Mouse (Mus musculus) brain, embryonic 18.5 days (tissue): ENCODE data around the gene Rnf43.

Experiments
- DNase-seq: peaks from one replicate; pipeline ENCODE4 v3.0.0-alpha.2; 2012; ENCODE audit warnings: low read depth, low spot score

The Rnf43 gene

DNA sequence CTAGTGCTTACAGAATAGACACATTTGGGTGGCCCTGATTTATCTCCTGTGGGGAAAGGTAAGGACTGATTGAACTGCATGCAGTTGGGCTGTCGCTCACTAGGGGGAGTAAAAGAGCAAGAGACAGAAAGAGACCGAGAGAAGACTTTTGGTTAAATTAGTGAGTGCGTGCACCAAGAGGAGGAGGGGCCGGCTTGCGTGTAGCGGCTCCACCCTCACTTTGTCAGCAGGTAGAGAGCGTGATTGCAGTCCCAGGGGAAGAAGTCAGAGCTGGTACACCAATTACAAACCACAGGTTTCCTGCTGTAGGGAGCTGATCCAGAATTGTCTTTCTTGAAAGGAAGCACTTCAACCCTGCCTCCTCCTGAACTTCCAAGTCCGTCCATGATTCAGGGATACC lies at the start of gene Rnf43:
Rnf43 (plus strand) TSS at position 316 of the 400 bp plus-strand sequence.
- DNase-seq: peak; percentile 58

DNA sequence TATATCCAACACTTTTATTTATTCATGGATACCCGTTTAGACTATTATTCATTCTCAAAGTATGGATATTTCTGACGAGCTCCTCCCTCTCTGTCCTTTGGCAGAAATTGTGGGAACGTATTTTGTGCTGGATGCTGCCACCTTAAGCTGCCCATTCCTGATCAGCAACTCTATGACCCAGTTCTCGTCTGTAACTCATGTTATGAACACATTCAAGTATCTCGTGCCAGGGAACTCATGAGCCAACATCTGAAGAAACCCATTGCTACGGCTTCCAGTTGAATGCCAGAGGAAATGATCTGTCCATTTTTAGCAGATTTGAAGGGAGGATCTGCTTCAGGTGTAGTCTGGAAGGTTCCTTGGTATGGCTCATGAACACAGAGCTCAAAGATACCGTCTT lies 48.5 kb upstream of the Rnf43 start:
- DNase-seq: no peak

DNA sequence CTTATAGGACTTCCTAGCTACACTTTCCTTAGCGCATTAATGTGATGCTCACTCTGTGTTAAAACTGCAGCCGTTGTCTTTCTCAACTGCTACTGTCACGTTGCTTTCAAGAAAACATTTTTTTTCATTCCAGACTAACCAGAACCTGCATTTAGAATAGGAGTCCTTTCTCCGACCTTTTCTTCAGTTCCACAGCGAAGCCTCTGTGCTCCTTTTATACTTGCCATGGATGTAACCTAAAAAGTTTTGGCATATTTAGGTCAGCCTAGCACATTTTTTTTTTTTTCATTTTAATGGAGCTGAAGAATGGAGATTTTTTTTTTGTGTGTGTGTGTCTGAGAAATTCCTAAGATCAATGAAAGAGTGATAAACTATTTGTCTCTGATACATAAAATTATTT lies 47.0 kb upstream of the Rnf43 start:
- no peak for DNase-seq

DNA sequence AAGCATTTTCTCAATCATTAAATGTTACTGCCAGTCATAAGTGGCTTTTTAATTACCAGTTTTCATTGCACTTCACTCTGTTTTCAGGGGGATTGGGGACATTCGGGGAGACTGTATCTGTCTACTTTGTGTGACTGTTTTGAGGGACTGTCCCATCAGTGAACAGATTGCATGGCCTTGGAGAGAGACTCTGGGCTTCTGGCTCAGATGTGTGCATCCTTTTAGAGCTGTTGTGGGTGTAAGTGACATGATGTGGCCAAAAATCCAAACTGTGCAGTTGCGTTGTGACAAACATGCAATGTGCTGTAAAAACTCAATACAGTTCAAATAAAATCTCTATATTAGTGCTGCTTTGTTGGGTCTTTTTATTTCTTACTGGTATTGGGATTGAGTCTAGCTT lies 46.6 kb upstream of the Rnf43 start:
- no peak for DNase-seq

DNA sequence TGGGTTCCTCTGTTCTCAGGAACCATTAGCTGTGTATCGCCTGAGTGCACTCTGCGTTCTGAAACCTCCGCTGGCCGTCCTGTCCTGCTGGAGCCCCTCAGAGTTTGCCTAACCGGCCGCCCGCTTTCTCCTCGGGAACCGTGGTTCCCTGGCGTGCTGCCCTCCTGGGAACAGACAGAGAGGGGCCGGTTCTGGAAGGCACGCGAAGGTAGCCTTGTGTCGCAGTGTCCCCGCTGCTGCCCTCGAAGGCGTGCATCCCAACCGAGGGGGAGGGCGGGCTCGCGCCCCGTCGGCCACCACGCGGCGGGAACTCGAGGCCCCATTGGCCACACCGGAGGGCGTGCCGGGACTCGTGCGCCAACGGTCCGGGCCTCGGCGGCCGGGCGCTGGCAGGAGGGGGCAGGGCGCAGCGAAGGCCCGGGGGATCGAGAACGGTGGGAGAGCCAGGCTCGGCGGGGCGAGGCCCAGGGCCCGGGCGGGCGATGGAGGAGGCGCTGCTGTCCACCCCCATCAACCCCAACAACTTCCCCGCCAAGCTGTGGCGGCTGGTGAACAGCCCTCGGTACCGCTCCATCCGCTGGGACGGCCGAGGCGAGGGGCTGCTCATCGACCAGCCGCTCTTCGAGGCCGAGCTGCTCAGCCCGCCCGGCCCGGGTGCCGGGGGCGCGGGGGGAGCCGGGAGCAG lies 45.6 kb upstream of the Rnf43 start, which contains the start of gene Hsf5:
Hsf5 (plus strand) TSS at position 375 of the 685 bp plus-strand sequence.
- DNase-seq: no peak

DNA sequence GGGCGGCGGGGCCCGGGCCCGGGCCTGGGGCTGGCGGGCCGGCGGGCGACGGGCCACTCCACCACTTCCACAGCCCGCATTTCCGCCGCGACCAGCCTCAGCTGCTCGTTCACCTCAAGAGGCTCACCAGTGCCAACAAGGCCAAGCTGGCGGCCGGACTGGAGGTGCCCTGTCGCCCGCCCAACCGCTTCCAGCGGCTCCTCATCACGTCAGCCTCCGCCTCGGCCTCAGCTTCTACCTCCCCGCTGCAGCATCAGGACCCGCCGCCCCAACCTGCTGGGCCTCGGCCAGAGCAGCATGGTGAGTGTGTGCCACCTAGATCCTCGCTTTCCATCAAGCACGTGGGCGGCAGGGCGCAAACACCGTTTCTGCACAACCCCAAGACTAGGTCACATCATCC lies 44.9 kb upstream of the Rnf43 start:
- DNase-seq: no peak

DNA sequence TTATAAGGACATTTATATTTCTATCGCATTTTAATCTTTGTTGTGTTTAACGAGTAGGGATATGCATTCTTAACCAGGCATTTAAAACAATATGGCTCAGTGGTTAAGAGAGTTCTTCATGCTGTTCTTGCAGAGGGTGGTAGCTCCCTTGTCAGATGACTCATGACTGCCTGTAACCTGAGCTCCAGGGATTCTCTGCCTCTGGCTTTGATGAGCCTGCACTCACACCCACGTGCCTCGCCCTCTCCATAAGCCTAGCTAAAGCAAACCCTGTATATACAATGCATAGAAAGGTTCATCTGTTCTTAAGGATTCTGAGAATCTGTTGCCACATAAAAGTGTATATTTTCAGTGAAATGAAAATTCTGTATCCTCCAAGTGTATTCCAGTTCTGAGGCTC lies 39.4 kb upstream of the Rnf43 start:
- DNase-seq: no peak

DNA sequence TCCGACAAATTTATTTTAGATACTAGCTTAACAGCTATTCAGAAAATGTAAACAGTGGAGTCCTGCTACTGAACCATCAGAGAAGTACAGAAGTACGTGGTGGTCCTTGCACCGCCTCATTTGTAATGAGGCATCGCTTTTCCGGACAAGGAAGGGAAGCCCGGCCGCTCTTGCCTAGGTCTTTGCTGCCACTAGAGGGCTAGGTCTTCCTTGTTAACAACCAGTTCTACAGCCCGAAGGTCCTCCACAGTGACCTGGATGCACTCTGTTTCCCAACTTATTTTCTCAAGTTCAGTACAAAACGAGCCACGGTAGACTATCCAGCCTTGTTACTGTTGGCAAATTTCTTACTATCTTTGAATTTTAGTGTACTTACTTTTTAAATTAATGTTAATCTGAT lies 32.7 kb upstream of the Rnf43 start:
- no peak for DNase-seq

DNA sequence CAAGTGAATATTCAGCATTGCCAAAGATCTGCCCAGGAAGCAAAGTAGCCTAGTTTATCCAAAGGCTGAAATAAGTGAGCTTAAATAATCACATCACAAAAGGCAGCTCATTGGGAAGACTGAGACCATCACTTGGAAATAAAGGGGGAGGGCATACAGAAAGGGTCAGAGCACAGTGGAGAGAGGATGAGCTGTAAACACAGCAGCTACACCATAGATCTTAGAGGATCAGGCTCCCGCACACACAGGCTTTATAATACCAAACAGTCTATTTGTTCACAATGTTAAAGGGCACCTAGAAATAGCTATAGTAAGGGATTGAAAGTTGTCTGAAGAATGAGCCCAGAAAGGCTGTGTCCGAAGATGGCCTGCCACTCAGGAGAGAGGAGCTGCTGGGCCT lies 23.7 kb upstream of the Rnf43 start:
- DNase-seq: no peak

DNA sequence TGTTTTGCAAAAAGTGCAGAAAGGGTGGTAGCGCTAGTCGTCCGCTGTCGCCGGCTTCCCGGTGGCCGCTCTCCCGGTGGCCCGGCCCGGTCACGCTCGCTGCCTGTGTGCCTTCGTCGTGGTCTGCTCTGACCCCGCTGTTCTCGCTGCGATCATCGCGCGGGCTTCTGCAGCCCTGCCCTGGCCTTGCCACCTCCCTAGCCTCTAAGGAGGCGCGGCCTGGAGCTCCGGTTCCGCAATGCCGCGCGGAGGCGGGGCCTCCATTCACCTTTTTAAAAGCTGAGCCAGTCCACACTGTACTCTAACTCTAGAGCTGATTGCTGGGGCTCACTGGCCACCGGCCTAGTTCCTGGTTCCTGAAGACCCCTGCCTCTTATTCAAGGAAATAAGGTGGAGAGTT lies 23.3 kb upstream of the Rnf43 start:
- no peak for DNase-seq

DNA sequence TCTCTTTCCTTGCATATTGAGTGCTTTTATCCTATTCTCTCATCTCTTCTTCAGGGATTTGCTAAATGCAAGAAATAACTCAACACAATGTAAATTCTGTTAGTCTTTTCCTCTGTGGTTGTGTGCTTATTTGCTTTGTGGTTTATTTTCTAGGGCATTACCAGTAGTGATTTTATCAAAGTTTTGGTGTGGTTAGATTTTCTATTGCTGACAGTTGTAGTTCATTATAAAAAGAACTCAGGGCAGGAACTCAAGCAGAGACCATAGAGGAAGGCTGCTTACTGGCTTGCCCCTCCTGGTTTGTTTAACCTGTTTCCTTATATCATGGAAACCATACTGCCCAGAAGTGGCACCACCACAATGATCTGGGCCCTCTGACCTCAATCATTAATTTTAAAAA lies 19.7 kb upstream of the Rnf43 start:
- no peak for DNase-seq

DNA sequence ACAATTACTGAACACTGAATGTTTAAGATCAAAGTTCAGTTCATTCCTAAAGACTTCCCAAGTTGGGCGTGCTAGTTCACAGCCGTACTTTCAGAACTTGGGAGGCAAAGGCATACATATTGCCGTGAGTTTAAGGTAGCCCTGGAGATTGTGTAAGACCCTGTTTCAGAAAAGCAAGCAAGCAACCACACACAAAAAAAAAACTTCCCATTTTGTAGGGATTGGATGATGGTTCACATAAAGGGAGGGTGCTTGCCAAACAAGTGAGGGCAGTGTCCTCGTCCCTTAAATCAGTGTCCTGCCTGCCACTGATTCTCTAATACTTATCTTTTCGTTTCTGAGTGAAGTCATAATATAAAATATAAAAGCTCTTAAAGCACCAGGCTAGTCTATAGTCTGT lies 7.8 kb upstream of the Rnf43 start:
- no peak for DNase-seq

DNA sequence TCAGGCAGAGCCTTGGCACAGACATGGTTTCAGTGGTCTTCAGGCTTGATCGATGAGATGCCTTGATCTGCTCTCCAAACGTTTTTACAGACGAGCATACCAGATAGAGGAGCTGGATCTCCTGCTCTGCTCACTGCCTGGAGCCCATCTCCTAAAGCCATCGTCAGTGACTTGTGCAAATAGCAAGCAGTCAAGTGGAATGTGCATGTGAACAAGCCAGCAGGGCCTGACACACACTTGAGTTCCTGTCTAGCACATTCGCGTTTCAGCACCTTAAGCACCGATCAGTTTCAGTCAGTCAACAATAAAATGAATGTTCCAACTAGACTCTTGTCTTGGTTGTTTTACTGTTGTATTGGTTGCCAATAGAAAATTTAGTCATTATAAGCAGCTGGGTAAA lies 3.3 kb upstream of the Rnf43 start:
- DNase-seq: no peak

DNA sequence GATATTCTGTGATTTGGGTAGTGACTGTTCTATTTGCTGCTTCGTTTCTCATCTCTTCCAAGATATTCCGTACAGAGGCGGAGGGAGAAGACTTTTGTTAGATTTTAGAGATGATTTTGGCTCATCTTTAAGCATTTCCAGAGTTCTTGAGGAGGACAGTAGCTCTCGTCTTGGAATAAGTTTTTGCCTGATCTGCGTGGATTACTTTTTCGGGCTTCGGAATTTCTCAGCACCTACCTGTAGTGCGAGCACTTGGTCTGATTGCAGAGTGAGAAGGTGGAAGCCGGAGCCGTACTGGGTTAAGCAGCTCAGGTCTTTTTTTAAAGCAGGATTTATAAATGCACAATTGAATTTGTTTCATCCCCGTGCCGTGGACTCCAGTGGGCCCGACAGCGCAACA lies 300 bp downstream of the Rnf43 start:
- no peak for DNase-seq

DNA sequence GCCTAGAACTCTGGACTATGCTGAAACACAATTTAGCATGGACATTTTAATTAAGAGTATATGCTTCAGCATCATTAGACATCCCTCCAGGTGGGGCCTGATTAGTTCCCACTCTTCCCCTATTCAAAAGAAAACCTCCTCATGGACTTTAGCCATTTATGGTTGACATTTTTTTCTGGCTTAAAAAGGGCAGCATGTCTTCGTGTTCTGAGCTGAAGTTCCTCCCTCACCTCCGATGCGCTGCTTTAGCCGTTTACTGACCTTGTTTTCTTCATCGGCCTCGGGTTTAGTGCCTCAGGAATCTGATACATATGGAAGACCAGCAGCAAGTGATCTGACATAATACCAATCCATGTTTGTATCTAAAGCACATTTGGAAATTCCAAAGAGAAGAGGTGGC lies 1.4 kb downstream of the Rnf43 start:
- no peak for DNase-seq

DNA sequence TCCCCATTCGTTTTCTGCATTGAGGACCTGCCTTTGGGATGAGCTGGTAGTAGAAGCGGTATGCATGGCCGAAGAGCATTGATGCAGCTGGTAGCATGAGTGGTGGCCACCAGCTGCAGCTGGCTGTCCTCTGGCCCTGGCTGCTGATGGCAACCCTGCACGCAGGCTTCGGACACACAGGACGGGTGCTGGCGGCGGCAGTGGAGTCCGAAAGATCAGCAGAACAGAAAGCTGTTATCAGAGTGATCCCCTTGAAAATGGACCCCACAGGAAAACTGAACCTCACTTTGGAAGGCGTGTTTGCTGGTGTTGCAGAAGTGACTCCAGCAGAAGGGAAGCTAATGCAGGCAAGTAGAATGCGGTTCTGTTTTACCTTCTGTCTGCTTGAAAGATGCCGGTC lies 2.0 kb downstream of the Rnf43 start:
- no peak for DNase-seq

DNA sequence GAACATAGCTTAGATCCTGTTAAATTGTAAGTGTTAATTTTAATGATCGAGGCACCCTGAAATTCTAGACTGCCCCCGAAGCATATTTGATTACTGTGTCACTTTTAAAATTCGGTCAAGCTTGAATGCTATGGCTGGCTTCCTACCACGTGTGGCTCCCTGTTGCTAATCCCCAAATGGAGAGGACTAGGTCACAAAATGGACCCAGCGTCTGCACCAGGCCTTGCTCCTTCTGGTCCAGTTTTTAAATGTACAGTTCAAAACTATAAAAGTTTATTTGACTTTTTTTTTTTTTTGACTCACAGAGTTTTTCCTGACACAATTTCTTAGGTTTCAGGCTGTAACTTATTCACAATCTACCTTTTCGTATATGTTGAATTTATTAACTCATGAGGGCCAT lies 2.7 kb downstream of the Rnf43 start:
- DNase-seq: no peak

DNA sequence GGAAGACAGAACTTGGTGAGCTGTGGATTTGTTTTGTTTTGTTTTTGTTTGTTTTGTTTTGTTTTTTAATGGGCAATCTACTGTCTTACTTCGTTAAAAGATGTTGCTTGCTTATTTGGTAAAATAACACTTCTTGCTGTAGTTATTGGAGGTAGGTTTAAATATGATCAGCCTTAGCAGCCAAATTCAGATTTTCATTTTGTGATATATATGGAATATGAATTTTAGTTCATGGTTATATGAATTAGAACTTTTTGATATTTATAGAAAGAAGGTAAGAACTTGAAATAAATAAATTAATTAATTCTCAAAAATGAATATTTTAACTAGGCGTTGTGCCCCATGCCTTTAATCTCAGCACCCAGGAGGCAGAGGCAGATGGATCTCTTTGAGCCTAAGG lies 3.1 kb downstream of the Rnf43 start:
- DNase-seq: no peak

DNA sequence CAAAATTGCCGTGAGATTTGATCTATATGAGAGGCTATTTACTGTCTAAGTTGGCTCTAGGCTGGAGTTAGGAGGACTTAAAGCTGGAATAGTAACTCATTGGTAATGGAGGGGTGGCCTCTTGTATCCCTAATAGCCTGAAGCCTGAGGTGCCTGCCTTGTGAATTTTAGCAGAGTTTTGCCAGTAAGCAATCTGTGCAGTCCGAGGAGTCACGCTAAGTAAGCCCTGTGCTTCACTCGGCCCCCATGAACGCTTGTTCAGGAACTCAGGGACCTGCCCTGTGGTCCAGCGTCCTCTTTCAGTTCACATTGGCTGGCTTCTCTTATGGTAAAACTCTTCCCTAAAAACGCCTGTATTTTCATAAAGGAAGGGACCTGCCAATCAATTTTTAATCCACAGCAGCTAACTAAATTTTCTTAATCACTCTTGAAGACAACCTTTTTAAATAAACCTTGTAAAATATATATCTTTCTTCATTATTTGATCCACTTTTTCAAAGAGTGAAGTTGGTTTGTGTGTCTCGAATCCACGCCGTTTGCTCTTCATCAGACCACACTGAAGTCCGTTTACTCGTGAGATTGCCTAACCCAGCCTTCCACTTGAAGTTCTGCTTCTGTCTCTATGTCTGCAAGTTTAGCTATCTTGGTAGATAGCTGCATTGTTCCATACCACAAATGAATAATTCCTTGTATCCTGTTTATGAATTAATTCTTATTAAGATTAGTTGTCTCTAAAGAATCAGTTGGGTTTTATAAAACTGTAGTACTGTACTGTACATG lies 3.9 kb downstream of the Rnf43 start:
- no peak for DNase-seq

DNA sequence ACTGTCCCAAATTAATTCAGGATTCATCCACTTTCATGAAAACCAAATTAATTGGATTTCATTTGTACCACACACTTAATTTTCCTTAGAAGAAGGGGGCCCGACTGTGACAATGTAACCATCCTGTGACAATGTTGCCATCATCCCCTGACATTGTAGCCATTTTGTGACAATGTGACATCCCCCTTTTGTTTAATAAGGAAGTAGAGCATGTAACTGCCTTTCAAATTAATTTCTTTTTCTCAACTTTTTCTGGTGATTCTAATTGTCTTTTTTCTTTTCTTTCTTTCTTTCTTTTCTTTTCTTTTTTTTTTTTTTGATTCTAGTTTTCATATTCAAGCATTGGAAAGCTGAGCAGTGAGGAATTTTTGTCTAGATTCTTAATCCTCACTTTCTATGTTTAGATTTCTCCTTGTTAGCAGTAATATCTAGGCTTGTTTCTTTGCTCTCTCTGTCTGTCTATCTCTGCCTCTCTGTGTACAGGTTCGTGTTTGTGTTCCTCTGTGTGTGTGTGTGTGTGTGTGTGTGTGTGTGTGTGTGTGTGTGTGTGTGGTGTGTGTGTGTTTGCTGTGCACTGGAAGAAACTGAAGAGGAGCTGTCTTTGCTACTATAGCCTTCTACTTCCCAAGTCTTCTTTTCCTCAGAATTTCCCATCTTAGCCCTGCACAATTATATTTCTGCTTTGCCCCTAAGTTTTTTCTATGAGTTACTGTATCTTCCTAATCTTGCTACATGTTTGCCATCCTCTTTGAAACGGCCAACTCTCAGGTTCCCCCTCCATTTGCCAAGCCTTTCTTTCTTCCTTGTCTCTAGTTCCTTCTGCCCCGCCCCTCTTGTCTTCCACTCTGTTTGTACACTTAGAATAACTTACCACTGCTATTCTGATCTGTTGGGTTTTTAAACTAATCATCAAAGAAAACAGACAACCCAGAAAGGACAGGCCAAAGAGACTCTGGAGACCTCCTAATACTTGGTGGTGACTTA lies 4.9 kb downstream of the Rnf43 start:
- no peak for DNase-seq

DNA sequence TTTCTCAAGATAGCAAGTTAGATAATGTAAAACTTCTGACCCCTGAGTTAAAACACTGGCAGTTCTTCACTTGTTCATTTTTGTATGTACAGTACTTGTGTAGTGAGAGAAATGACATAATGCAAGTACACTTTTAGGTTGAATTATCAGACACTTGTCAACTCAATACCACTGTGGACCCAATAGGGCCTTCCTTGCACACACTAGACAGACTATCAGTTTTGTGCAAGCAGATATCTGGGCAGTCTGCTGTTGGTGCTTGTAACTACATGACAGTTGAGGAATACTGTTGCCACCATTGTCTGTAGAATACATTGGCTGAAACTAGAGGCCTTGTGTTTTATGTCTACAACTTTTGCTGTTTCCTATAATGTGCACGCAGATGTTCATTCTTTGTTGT lies 10.8 kb downstream of the Rnf43 start:
- DNase-seq: no peak

DNA sequence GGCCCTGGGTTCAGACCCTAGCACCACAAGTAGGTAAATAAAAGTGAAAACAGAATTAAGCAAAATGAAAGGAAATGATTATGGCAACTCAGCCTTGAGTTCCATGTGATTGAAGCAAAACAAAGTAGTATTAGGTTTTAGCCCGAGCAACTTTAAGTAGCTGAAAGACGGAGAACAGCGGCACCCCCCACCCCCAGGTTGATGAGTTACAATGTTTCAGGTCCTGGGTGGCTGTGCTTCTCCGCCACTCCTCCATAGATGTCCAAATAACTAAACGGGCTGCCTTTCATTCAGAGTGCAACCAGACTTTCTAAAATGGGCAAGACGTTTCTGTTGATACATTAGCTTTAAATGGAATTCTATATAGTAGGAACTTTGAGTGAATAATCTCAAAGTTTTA lies 13.1 kb downstream of the Rnf43 start:
- no peak for DNase-seq
